Mouse (Mus musculus) lung, embryonic 14.5 days (tissue): ENCODE results near the gene Ankrd54. TPM values are rescaled to one million over a fixed set of nuclear protein-coding genes. Genes with fewer than 3 reads are reported as not detected.

Experiments
- ATAC-seq: fragments of 200-750 bp; cut with Nextera tagmentation; 2 replicates; pipeline ENCODE4 v1.8.0; 2017; ENCODE audit warnings: mild to moderate bottlenecking, moderate TSS enrichment, moderate library complexity; ENCODE audit not compliant: insufficient read depth
- DNase-seq: peaks from one replicate; pipeline ENCODE4 v3.0.0-alpha.2; 2015
- H3K27ac ChIP-seq: fragments of 300-500 bp; sonication (generic); 2 replicates; pipeline ENCODE4 v1.5.1; 2014; ENCODE audit warnings: low read depth, mild to moderate bottlenecking, moderate library complexity
- H3K27me3 ChIP-seq: fragments of 300-500 bp; sonication (generic); 2 replicates; pipeline ENCODE4 v1.6.1; 2014; ENCODE audit warnings: low read length, control low read depth; ENCODE audit not compliant: insufficient read depth
- H3K36me3 ChIP-seq: fragments of 300-500 bp; sonication (generic); 2 replicates; pipeline ENCODE4 v1.6.1; 2014; ENCODE audit warnings: control low read depth; ENCODE audit not compliant: insufficient read depth
- H3K4me1 ChIP-seq: fragments of 300-500 bp; sonication (generic); 2 replicates; pipeline ENCODE4 v1.6.1; 2014; ENCODE audit warnings: antibody characterized with exemption, control low read depth; ENCODE audit not compliant: insufficient read depth
- H3K4me2 ChIP-seq: fragments of 300-500 bp; sonication (generic); 2 replicates; pipeline ENCODE4 v1.6.1; 2014; ENCODE audit warnings: mild to moderate bottlenecking
- H3K4me3 ChIP-seq: fragments of 300-500 bp; sonication (generic); 2 replicates; pipeline ENCODE4 v1.5.1; 2014; ENCODE audit warnings: low read depth, low read length
- H3K9ac ChIP-seq: fragments of 300-500 bp; sonication (generic); 2 replicates; pipeline ENCODE4 v1.6.1; 2014
- H3K9me3 ChIP-seq: fragments of 300-500 bp; sonication (generic); 2 replicates; pipeline ENCODE4 v1.6.1; 2016; ENCODE audit warnings: low read depth, low read length, control low read depth
- CTCF ChIP-seq: IDR thresholded peaks from 2 replicates; pipeline ENCODE4 v1.5.1; 2016; ENCODE audit warnings: antibody characterized with exemption, low read depth
- WGBS: fragments of 180-500 bp; shearing (Covaris S2); extraction: QIAGEN DNeasy Blood & Tissue Kit; methylation state at CpG from one replicate; pipeline ENCODE4 v1.1.7; 2014; 5-methylcytosine and 5-hydroxymethylcytosine counted together
- polyA plus RNA-seq: library from polyadenylated mRNA; unstranded; fragments of >200 nt; fragmentation: Nextera tagmentation; extraction: Ambion mirVana; gene quantifications from 2 replicates; pipeline ENCODE4 v1.2.1, GENCODE M21; 2014

Gene Ankrd54
- polyA plus RNA-seq, 1 experiment from 2014 or later = 55.4 TPM

DNA sequence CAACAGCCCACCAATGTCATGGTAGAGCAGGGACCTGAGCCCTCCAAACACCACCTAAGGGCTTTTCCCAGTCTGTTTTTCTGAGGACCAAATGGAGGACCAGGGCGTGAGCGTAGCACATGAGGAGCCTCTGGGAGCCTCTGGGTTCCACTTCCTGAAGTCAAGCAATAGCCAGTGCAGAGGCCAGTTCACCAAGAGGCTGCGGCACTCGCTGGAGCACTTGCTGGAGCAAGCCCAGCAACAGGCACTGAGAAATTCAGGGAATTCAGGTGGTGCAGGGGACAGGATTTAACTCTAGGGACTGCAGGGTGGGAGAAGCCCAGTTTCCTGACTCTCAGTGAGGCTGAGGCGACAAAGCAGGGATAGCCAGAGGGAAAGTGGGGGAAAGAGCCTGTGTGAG lies 35.5 kb upstream of the Ankrd54 start:
- Histone ChIP-seq H3K27me3 (no peaks in the 10 kb centered on the region), H3K4me3 (no peak overlapping the region), H3K36me3 (peaks cover 31% of the 10 kb centered on the region), H3K9me3 (no peaks in the 10 kb centered on the region), H3K4me2 (no peak overlapping the region), H3K27ac (peak overlapping the region; percentile 81), H3K4me1 (peaks cover 28% of the 10 kb centered on the region), H3K9ac (no peak overlapping the region)
- ATAC-seq (no peak), DNase-seq (no peak)
- no peak for TF ChIP-seq CTCF
- 60% methylated on average over 5 of the region's 5 CpGs for WGBS

DNA sequence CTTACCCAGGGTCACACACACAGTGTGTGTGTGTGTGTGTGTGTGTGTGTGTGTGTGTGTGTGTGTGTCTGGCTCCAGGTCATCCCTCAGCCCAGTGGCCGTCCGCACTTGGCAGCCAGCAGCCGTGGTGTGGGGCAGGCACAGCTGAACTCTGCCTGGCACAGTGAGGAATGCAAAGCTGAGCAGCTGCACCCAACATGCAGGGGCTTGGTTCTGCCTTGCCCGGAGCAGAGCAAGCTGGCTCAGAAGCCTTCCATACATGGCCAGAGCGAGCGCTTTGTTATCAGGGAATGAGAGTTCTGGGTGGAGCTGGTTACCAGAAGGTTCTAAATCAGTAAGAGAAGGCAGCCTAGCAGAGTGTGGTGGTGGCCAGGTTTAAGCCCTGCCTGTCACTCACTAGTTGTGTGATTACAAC lies 34.9 kb upstream of the Ankrd54 start:
- DNase-seq (peak; percentile 56), ATAC-seq (peak; percentile 74)
- no peaks in the 10 kb centered on the region for H3K27me3 ChIP-seq
- TF ChIP-seq CTCF = no peak
- H3K9ac ChIP-seq = no peak overlapping the region; the same call in none of the 2 replicates
- peak overlapping the region; percentile 15; the same call in 1 of the 2 replicates for H3K4me2 ChIP-seq
- H3K27ac ChIP-seq = peak overlapping the region; percentile 81
- no peak overlapping the region for H3K4me3 ChIP-seq
- H3K4me1 ChIP-seq = peaks cover 28% of the 10 kb centered on the region
- H3K9me3 ChIP-seq = no peaks in the 10 kb centered on the region
- 15% methylated on average over 6 of the region's 6 CpGs for WGBS
- peaks cover 35% of the 10 kb centered on the region for H3K36me3 ChIP-seq

DNA sequence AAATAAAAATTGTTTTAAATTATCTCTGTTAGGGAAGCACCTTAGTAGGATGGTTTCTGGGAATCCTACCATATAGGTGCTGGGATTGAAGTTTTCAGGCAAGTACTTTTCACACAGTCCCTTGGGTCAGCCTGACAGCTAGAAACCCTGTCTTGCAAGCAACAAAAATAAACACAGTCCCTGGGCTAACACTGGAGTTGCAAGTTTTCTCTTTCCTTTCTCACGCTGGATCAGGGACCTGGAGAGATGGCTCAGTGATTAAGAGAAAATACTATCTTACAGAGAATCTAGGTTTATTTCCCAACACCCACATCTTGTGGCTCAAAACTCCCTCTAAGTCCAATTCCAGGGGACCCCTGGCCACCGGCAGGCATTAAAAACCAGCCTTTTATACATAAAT lies 34.4 kb upstream of the Ankrd54 start:
- peak overlapping the region; percentile 81 for H3K27ac ChIP-seq
- no peak overlapping the region for H3K4me3 ChIP-seq
- no peak for ATAC-seq
- H3K4me2 ChIP-seq = peak overlapping the region; percentile 15; the same call in 1 of the 2 replicates
- peak; percentile 30 for DNase-seq
- no peaks in the 10 kb centered on the region for H3K27me3 ChIP-seq
- TF ChIP-seq CTCF = no peak
- H3K9ac ChIP-seq = no peak overlapping the region
- peaks cover 28% of the 10 kb centered on the region for H3K4me1 ChIP-seq
- H3K9me3 ChIP-seq = no peaks in the 10 kb centered on the region
- 9% methylated on average over 2 of the region's 2 CpGs for WGBS
- H3K36me3 ChIP-seq = peaks cover 40% of the 10 kb centered on the region

- peaks cover 27% of the 10 kb centered on the region for H3K4me1 ChIP-seq
- H3K27me3 ChIP-seq = no peaks in the 10 kb centered on the region
- TF ChIP-seq CTCF = no peak
- no peak overlapping the region for H3K4me2 ChIP-seq
- no peak overlapping the region for H3K4me3 ChIP-seq
- H3K36me3 ChIP-seq = peaks cover 46% of the 10 kb centered on the region
- H3K9ac ChIP-seq = no peak overlapping the region
- DNase-seq (peak; percentile 36), ATAC-seq (no peak)
- 49% methylated on average over 3 of the region's 3 CpGs for WGBS
- H3K9me3 ChIP-seq = no peaks in the 10 kb centered on the region
- H3K27ac ChIP-seq = peak overlapping the region; percentile 31; the same call in 1 of the 2 replicates
These were observed 33.9 kb upstream of the Ankrd54 start for GRCm38 (mm10) chr15:79096556-79096955.

DNA sequence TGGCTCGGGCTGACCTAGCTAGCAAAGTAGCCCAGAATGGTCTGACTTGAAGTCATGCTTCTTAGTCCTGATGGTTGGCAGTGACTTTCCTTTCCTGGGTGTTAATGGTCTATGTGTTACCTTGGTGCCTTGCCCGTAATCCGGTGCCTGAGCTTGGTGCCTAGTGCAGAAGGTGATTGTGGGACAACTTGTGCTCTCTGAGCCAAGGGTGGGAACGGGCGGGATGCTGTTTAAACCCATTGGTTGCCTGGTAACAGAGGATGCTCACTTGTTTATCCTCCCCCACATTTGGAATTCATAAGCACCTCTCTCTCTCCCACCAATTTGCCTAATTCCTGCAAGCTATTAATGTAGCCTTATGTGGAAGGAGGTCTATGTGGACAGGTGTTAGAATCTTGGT lies 32.8 kb upstream of the Ankrd54 start:
- H3K9me3 ChIP-seq = no peaks in the 10 kb centered on the region
- H3K9ac ChIP-seq = no peak overlapping the region
- no peaks in the 10 kb centered on the region for H3K27me3 ChIP-seq
- DNase-seq (no peak), ATAC-seq (no peak)
- no peak for TF ChIP-seq CTCF
- H3K36me3 ChIP-seq = peaks cover 57% of the 10 kb centered on the region
- WGBS = 86% methylated on average over 5 of the region's 5 CpGs
- H3K27ac ChIP-seq = no peak overlapping the region
- no peak overlapping the region for H3K4me3 ChIP-seq
- H3K4me1 ChIP-seq = peaks cover 25% of the 10 kb centered on the region
- H3K4me2 ChIP-seq = no peak overlapping the region

DNA sequence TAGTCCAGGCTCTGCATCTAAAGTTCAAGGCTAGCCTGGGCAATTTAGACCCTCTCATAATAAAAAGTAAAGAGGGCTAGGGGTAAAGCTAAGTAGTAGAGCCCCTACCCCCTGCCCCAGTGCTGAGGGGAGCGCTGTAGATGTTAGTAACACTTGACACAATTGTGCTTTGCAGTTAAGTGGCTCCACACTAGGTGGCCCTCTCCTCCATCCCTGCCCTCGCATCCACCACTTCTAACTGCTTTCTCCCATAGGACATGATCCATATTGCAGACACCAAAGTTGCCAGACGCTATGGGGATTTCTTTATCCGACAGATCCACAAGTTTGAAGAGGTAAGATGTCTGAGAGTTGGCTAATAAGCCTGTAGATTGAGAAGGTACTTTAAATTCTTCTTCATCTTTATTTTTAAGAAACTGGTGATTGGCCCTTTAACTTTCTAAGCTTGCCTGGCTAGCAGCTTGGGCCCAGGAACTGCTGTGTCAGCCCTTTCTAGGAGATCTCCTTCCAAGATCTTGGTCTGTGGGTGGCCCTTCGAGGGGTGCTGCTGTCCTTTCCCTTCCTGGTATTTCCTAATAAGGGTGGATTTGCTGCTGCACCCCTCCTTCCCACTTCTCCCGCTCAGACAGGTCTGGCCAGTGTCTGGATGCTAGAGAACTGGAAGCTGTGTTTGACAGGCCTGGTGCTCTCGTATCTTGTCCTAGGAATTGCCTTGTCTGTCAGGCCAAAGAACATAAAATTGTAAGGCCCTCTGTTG lies 30.6 kb upstream of the Ankrd54 start:
- peak; percentile 70 for TF ChIP-seq CTCF
- H3K27ac ChIP-seq = no peak overlapping the region; the same call in 1 of the 2 replicates
- WGBS = 49% methylated on average over 7 of the region's 7 CpGs
- peaks cover 77% of the 10 kb centered on the region for H3K36me3 ChIP-seq
- no peaks in the 10 kb centered on the region for H3K27me3 ChIP-seq
- H3K4me3 ChIP-seq = no peak overlapping the region
- peaks cover 11% of the 10 kb centered on the region for H3K4me1 ChIP-seq
- H3K9me3 ChIP-seq = no peaks in the 10 kb centered on the region
- H3K4me2 ChIP-seq = no peak overlapping the region
- peak; percentile 38; the same call in 1 of the 2 replicates for ATAC-seq
- no peak overlapping the region for H3K9ac ChIP-seq
- peak; percentile 63 for DNase-seq

GRCm38 (mm10) chr15:79092284-79092683 lies 29.6 kb upstream of the Ankrd54 start:
- Histone ChIP-seq H3K27ac (no peak overlapping the region), H3K9ac (no peak overlapping the region), H3K4me3 (no peak overlapping the region), H3K27me3 (no peaks in the 10 kb centered on the region), H3K9me3 (no peaks in the 10 kb centered on the region), H3K36me3 (peaks cover 84% of the 10 kb centered on the region), H3K4me2 (no peak overlapping the region), H3K4me1 (peaks cover 2% of the 10 kb centered on the region)
- ATAC-seq (no peak), DNase-seq (no peak)
- no peak for TF ChIP-seq CTCF
- WGBS = 84% methylated on average over 6 of the region's 6 CpGs
